In the genomic region with DNA sequence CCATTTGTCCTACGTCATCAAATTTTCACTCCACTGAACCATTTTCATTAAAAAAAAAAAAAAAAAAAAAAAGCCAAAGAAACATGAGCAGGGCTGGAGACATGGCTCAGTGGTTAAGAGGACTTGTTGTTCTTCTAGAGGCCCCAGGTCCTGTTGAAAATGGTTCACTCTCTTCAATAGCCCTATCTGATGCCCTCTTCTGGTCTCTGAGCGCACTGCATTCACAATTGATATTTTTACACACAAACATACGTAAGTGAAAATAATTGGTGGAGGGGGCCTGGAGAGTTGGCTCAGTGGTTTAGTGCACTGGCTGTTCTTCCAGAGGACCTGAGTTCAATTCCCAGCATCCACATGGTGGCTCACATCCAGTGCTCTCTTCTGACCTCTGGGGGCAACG, we compare ENCODE assay signal across 15 mouse cellular contexts. TPM values are rescaled to one million over a fixed set of nuclear protein-coding genes. Genes with fewer than 3 reads are reported as not detected.
DNase-seq lines count a peak whose midpoint lies in the region; ATAC-seq and TF ChIP-seq lines count a peak whose summit lies in the region.
"Had no signal": no experiment of that assay in that cellular context is flagged by ENCODE, and none has a peak within 500 bp of the region (broad histone marks: within the 10 kb centered on the region; RNA-seq: fewer than 3 reads in every experiment).

No protein-coding gene starts in this region.

- peaks cover 0 to 6% of the 10 kb centered on the region in 2 experiments; a peak in 1 of 4 replicates for H3K4me1 ChIP-seq in MEL (ENCODE audit: control insufficient read depth in 1 of 2, insufficient read depth in 2 of 2, low read length in 2 of 2)
- H3K4me1 ChIP-seq in stomach, postnatal 0 days (replicated peaks; ENCODE audit: control insufficient read depth, insufficient read depth) = no peaks in the 10 kb centered on the region
- H3K4me1 ChIP-seq: stomach, embryonic 15.5 days had no signal

- H3K9ac ChIP-seq in MEL (ENCODE audit: control insufficient read depth, low read depth, low read length, poor library complexity, severe bottlenecking) = no peak overlapping the region
- H3K9ac ChIP-seq in stomach, postnatal 0 days (ENCODE audit: low read length) = no peak overlapping the region
- H3K9ac ChIP-seq: forebrain, embryonic 13.5 days; limb, embryonic 13.5 days; neural tube, embryonic 15.5 days; stomach, embryonic 15.5 days had no signal

- H3K27me3 ChIP-seq in MEL (ENCODE audit: control insufficient read depth in 1 of 2, insufficient read depth in 2 of 2, low read length in 2 of 2) = peaks cover 5% of the 10 kb centered on the region in 2 experiments; a peak in 3 of 4 replicates
- H3K27me3 ChIP-seq in stomach, postnatal 0 days (ENCODE audit: control insufficient read depth, insufficient read depth, low read length) = no peaks in the 10 kb centered on the region
- H3K27me3 ChIP-seq: forebrain, embryonic 13.5 days; limb, embryonic 13.5 days; neural tube, embryonic 15.5 days; stomach, embryonic 15.5 days had no signal

- peak; percentile 27 to 67 (median 56) for TF ChIP-seq CTCF in MEL (IDR thresholded peaks at IDR 0.05 in 2 of 3, conservative IDR thresholded peaks at IDR 0.05 in 1 of 3; ENCODE audit: control insufficient read depth in 1 of 3, insufficient read depth in 1 of 3, low read depth in 2 of 3, low read length in 3 of 3, poor library complexity in 1 of 3, severe bottlenecking in 1 of 3)
- peak; percentile 40 for TF ChIP-seq CTCF in stomach, postnatal 0 days (IDR thresholded peaks at IDR 0.05; ENCODE audit: low read depth)

- no peak for ATAC-seq in stomach, postnatal 0 days (ENCODE audit: low FRiP score, low TSS enrichment)
- ATAC-seq: forebrain, embryonic 13.5 days had no signal

- TF ChIP-seq POLR2A in MEL (IDR thresholded peaks at IDR 0.05; ENCODE audit: control insufficient read depth in 1 of 2, insufficient read depth in 1 of 2, low read depth in 1 of 2, low read length in 2 of 2, poor library complexity in 1 of 2) = no peak

- H3K9me3 ChIP-seq in MEL (replicated peaks; ENCODE audit: insufficient read depth, low read length) = no peaks in the 10 kb centered on the region
- H3K9me3 ChIP-seq in stomach, postnatal 0 days (ENCODE audit: control insufficient read depth, low read length) = no peaks in the 10 kb centered on the region
- H3K9me3 ChIP-seq: forebrain, embryonic 13.5 days; limb, embryonic 13.5 days; neural tube, embryonic 15.5 days; stomach, embryonic 15.5 days had no signal

- TF ChIP-seq EP300 in MEL (IDR thresholded peaks at IDR 0.05; ENCODE audit: low read depth in 1 of 2, low read length in 2 of 2) = no peak
- TF ChIP-seq EP300 in stomach, postnatal 0 days (optimal IDR thresholded peaks at IDR 0.05) = no peak

- H3K4me3 ChIP-seq in MEL (ENCODE audit: control insufficient read depth in 1 of 2, insufficient read depth in 1 of 2, low read depth in 2 of 2, low read length in 2 of 2) = no peak overlapping the region
- H3K4me3 ChIP-seq in stomach, postnatal 0 days (ENCODE audit: low read depth, low read length) = no peak overlapping the region
- H3K4me3 ChIP-seq: forebrain, embryonic 13.5 days; limb, embryonic 13.5 days; neural tube, embryonic 15.5 days; stomach, embryonic 15.5 days had no signal

- H3K27ac ChIP-seq in MEL (ENCODE audit: control insufficient read depth, low read depth, low read length) = no peak overlapping the region
- no peak overlapping the region for H3K27ac ChIP-seq in stomach, postnatal 0 days (replicated peaks)
- H3K27ac ChIP-seq: forebrain, embryonic 13.5 days; limb, embryonic 13.5 days; neural tube, embryonic 15.5 days; stomach, embryonic 15.5 days had no signal

- H3K79me2 ChIP-seq in MEL (ENCODE audit: control insufficient read depth, insufficient read depth, low read length, poor library complexity) = peaks cover 5% of the 10 kb centered on the region; the same call in 1 of the 2 replicates

- H3K4me2 ChIP-seq in stomach, postnatal 0 days (replicated peaks; ENCODE audit: low read depth) = no peak overlapping the region
- H3K4me2 ChIP-seq: forebrain, embryonic 13.5 days; limb, embryonic 13.5 days; neural tube, embryonic 15.5 days; stomach, embryonic 15.5 days had no signal

- peak; percentile 22 for DNase-seq in kidney, adult 9 months
- DNase-seq in kidney, postnatal 25 days = no peak
- DNase-seq in thymus, postnatal 4 days = peak; percentile 14
- no peak for DNase-seq in thymus, postnatal 25 days
- peak; percentile 80 for DNase-seq in MEL (ENCODE audit: low read depth, low spot score)
- DNase-seq in stomach, postnatal 0 days (ENCODE audit: low spot score) = no peak
- no peak for DNase-seq in ovary, postnatal 10 days (ENCODE audit: low spot score)
- no peak for DNase-seq in yolk sac, embryonic 10.5 days (ENCODE audit: low spot score)
- DNase-seq: adrenal gland, postnatal 25 days; lung, adult 18-20 months; thymus, postnatal 14 days had no signal

- TF ChIP-seq RAD21 in MEL (IDR thresholded peaks at IDR 0.05; ENCODE audit: low read depth, low read length) = peak; percentile 42

- 95% methylated on average over 4 of the region's 4 CpGs for WGBS in stomach, postnatal 0 days

- H3K36me3 ChIP-seq in MEL (ENCODE audit: control insufficient read depth in 1 of 2, insufficient read depth in 2 of 2, low read length in 2 of 2) = no peaks in the 10 kb centered on the region
- H3K36me3 ChIP-seq in stomach, postnatal 0 days (ENCODE audit: control insufficient read depth, insufficient read depth, low read length) = no peaks in the 10 kb centered on the region
- H3K36me3 ChIP-seq: stomach, embryonic 15.5 days had no signal

TF ChIP-seq in MEL, 35 proteins besides CTCF, POLR2A, EP300 and RAD21:
- TF ChIP-seq CHD2 (IDR thresholded peaks at IDR 0.05; ENCODE audit: low read length) (no peak), ZC3H11A (IDR thresholded peaks at IDR 0.05; ENCODE audit: low read depth, low read length) (peak; percentile 47), TBP (IDR thresholded peaks at IDR 0.05; ENCODE audit: low read depth, low read length) (peak; percentile 98), GATA1 (IDR thresholded peaks at IDR 0.05; ENCODE audit: low read depth, low read length) (no peak), ELF1 (IDR thresholded peaks at IDR 0.05; ENCODE audit: low read depth, low read length) (no peak), TCF12 (IDR thresholded peaks at IDR 0.05; ENCODE audit: low read depth, low read length) (no peak), MAFK (IDR thresholded peaks at IDR 0.05; ENCODE audit: borderline replicate concordance, low read depth, low read length) (peak; percentile 43; the same call in 1 of the 2 replicates), SMC3 (IDR thresholded peaks at IDR 0.05; ENCODE audit: low read depth, low read length) (peak; percentile 66)
TF ChIP-seq in MEL: peak in this region for 4.

RNA-seq across cellular contexts. Expression of a gene that starts 4.2 kb away (rescaled TPM):
- total RNA-seq in MEL (2012; rRNA removed) = 0.03 TPM in 1 of 2 replicates, not detected in the other
- polyA plus RNA-seq in MEL (2012; ENCODE audit: insufficient read depth in 1 of 2, insufficient read length in 2 of 2, low read depth in 1 of 2, low replicate concordance in 2 of 2, missing spikeins in 1 of 2) = under 1 TPM in 1 of 2 experiments, not detected in 1; 0.11 TPM
- polyA plus RNA-seq in stomach, postnatal 0 days (2015; fragmentation: Nextera tagmentation; extraction: Ambion mirVana) = 3.3 TPM in 2 replicates

RNA-seq across cellular contexts. Expression of a gene that starts 4.4 kb away (rescaled TPM):
- 14.2 and 15.4 TPM in 2 replicates for total RNA-seq in MEL (2012; rRNA removed)
- 100 to 1,000 TPM in 1 of 2 experiments, 10 to 100 TPM in 1; 16.1 to 229 TPM for polyA plus RNA-seq in MEL (2012; ENCODE audit: insufficient read depth in 1 of 2, insufficient read length in 2 of 2, low read depth in 1 of 2, low replicate concordance in 2 of 2, missing spikeins in 1 of 2)
- 22.3 and 22.5 TPM in 2 replicates for polyA plus RNA-seq in stomach, postnatal 0 days (2015; fragmentation: Nextera tagmentation; extraction: Ambion mirVana)

Comparison
In these comparisons a context has a peak if more than half of its experiments do, and no peak if none do; other contexts are left out.
1. DNase-seq: peak in kidney, adult 9 months (single experiment), thymus, postnatal 4 days (single experiment) and MEL (single experiment); none in kidney, postnatal 25 days (0 of 2), thymus, postnatal 25 days (single experiment), stomach, postnatal 0 days (single experiment), ovary, postnatal 10 days (single experiment) and yolk sac, embryonic 10.5 days (single experiment).